Mouse (Mus musculus) forebrain, embryonic 12.5 days (tissue): ENCODE data around the gene Hoxd9. TPM values are rescaled to one million over a fixed set of nuclear protein-coding genes. Genes with fewer than 3 reads are reported as not detected.

Experiments used
- ATAC-seq: fragments of 200-750 bp; cut with Nextera tagmentation; 2 replicates; pipeline ENCODE4 v1.8.0; 2017; ENCODE audit warnings: moderate TSS enrichment; ENCODE audit not compliant: low FRiP score
- H3K27ac ChIP-seq: fragments of 300-500 bp; sonication (generic); 2 replicates; pipeline ENCODE4 v1.5.1; 2016; ENCODE audit warnings: mild to moderate bottlenecking
- H3K27me3 ChIP-seq: fragments of 300-500 bp; sonication (generic); 2 replicates; pipeline ENCODE4 v1.6.1; 2016; ENCODE audit warnings: mild to moderate bottlenecking
- H3K36me3 ChIP-seq: fragments of 300-500 bp; sonication (generic); replicated peaks from 2 replicates; pipeline ENCODE4 v1.6.1; 2016; ENCODE audit warnings: mild to moderate bottlenecking
- H3K4me1 ChIP-seq: fragments of 300-500 bp; sonication (generic); 2 replicates; pipeline ENCODE4 v1.6.1; 2016
- H3K4me2 ChIP-seq: fragments of 300-500 bp; sonication (generic); 2 replicates; pipeline ENCODE4 v1.6.1; 2016; ENCODE audit warnings: mild to moderate bottlenecking, moderate library complexity
- H3K4me3 ChIP-seq: fragments of 300-500 bp; sonication (generic); replicated peaks from 2 replicates; pipeline ENCODE4 v1.5.1; 2016; ENCODE audit warnings: mild to moderate bottlenecking
- H3K9ac ChIP-seq: fragments of 300-500 bp; sonication (generic); 2 replicates; pipeline ENCODE4 v1.6.1; 2016; ENCODE audit warnings: mild to moderate bottlenecking
- H3K9me3 ChIP-seq: fragments of 300-500 bp; sonication (generic); 2 replicates; pipeline ENCODE4 v1.6.1; 2016
- WGBS: fragments of 180-500 bp; shearing (Covaris S2); methylation state at CpG from one replicate; pipeline ENCODE4 v1.1.7; 2016; 5-methylcytosine and 5-hydroxymethylcytosine counted together
- polyA plus RNA-seq: library from polyadenylated mRNA; unstranded; fragments of >200 nt; fragmentation: Nextera tagmentation; extraction: Ambion mirVana; gene quantifications from 2 replicates; pipeline ENCODE4 v1.2.1, GENCODE M21; 2016

Gene Hoxd9
- polyA plus RNA-seq, 1 experiment from 2014 or later: not detected

DNA sequence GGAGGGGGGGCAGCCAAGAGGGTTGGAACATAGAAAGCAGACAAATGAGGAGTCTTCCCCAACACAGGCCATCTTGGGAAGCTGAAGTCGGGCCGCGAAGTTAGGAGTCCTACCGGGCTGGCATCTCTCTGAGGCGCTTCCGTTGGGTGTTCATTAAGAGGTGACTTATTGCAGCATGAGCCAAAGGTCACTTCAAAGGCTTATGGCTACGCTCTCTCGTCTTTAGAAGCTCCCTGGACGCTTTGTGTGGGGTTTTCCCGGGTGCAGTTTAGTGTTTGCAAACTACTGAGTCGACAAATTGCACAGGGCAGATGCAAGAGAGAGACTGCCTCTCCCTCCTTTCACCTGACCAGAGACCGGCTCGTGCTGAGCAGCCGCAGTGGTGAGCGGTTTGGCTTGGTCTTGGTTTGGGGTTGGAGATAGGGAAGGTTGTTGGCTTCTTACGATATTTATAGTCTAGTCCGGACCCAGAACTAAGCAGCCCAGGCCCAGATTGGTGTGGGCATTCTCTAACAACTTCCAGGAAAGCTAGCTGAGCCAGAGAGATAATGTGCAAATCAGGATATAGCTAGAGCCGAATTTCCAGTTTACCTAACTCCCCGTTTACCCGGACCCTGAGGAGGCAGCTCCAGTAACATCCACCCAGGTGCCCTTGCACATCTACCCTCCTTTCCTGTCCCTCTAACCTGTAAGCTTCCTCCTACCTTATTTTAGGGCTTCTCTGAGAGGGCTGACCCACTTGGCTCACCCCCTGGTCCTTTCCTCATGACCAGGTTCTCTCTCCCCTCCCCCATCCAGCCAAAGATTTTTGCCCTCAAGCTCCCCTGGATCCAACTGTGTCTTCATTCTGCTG is 41.3 kb downstream of the Hoxd9 start:
- H3K36me3 ChIP-seq: no peaks in the 10 kb centered on the region
- H3K4me2 ChIP-seq: no peak overlapping the region
- no peaks in the 10 kb centered on the region for H3K9me3 ChIP-seq
- no peak overlapping the region for H3K4me3 ChIP-seq
- no peak overlapping the region for H3K27ac ChIP-seq
- 0 out of 2 replicates have a peak, but pooled peaks cover 7% of the 10 kb centered on the region for H3K4me1 ChIP-seq
- H3K27me3 ChIP-seq: peaks cover 97% of the 10 kb centered on the region
- WGBS: under 1% methylated on average over 20 of the region's 20 CpGs
- no peak overlapping the region for H3K9ac ChIP-seq
- no peak for ATAC-seq

- Histone ChIP-seq H3K4me3 (no peak overlapping the region), H3K27me3 (peaks cover 97% of the 10 kb centered on the region), H3K4me1 (0 out of 2 replicates have a peak, but pooled peaks cover 7% of the 10 kb centered on the region), H3K9me3 (no peaks in the 10 kb centered on the region), H3K36me3 (no peaks in the 10 kb centered on the region), H3K27ac (no peak overlapping the region), H3K4me2 (no peak overlapping the region), H3K9ac (no peak overlapping the region)
- no peak for ATAC-seq
- WGBS: 5% methylated on average over 2 of the region's 2 CpGs
Measured at GRCm38 (mm10) chr2:74739476-74739800, 41.9 kb downstream of the Hoxd9 start.

DNA sequence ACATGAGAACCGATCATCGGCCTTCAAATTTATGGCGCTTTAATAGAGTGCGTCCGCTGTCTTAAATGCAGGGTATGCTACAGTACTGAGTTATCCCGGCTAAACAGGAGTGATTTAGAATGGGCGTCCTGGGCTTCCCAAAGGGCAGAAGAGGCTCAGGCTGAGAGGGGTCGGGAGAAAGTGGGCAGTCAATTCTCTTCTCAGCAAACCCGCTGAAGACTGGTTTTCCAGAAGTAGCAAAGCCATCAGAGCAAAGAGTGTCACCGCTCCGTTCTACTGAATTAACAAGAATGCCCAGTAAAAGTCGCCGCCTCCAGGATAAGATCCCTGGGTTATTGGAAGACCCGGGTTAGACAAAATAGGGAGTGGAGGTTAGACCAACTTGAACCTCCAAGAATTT is 42.3 kb downstream of the Hoxd9 start:
- Histone ChIP-seq H3K4me2 (no peak overlapping the region), H3K9ac (no peak overlapping the region), H3K27ac (no peak overlapping the region), H3K36me3 (no peaks in the 10 kb centered on the region), H3K4me1 (0 out of 2 replicates have a peak, but pooled peaks cover 7% of the 10 kb centered on the region), H3K9me3 (no peaks in the 10 kb centered on the region), H3K4me3 (no peak overlapping the region), H3K27me3 (peaks cover 97% of the 10 kb centered on the region)
- ATAC-seq: no peak
- 2% methylated on average over 14 of the region's 14 CpGs for WGBS

- no peak overlapping the region for H3K4me3 ChIP-seq
- WGBS: under 1% methylated on average over 43 of the region's 43 CpGs
- H3K4me1 ChIP-seq: 0 out of 2 replicates have a peak, but pooled peaks cover 7% of the 10 kb centered on the region
- no peak overlapping the region for H3K9ac ChIP-seq
- peaks cover 97% of the 10 kb centered on the region for H3K27me3 ChIP-seq
- ATAC-seq: no peak
- H3K27ac ChIP-seq: no peak overlapping the region
- no peak overlapping the region for H3K4me2 ChIP-seq
- H3K36me3 ChIP-seq: no peaks in the 10 kb centered on the region
- H3K9me3 ChIP-seq: no peaks in the 10 kb centered on the region
Measured at GRCm38 (mm10) chr2:74740311-74741091, 43.0 kb downstream of the Hoxd9 start.

DNA sequence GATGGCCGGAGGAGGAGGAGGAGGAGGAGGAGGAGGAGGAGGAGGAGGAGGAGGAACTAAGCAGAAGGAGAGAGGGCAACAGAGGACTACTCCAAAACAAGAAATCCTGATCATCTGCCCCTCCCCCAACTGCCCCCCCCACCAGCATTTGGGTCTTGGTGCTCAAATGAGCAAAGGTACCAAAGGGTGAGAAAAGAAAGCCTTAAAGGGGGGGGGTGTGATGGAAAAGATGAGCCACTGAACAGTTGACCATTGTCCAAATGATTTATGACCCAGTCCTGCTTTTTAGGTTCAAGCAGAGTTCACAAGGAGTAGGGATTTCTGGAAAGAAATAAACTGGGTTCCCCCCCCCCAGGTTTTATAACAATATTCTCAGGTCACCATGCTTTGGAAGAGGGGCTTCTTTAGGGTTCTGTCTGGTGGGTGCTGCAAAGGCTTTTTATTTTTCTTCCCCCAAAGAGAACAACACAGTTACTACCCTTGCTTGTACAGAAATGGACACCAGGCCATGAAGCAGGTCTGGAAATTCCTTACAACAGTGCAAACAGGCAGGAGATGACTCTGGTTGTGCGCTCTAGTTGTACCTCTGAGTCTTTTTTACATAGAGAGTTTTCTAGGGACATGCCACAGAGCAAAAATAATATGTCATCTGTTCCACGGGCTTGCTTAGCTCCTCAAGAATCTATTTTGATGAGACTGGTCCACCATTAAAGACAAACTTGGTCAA is 43.9 kb downstream of the Hoxd9 start:
- Histone ChIP-seq H3K4me3 (no peak overlapping the region), H3K27ac (no peak overlapping the region), H3K4me2 (no peak overlapping the region), H3K9me3 (no peaks in the 10 kb centered on the region), H3K9ac (no peak overlapping the region), H3K4me1 (no peaks in the 10 kb centered on the region), H3K36me3 (no peaks in the 10 kb centered on the region), H3K27me3 (peaks cover 97% of the 10 kb centered on the region)
- ATAC-seq: no peak
- WGBS: 29% methylated on average over 2 of the region's 3 CpGs

DNA sequence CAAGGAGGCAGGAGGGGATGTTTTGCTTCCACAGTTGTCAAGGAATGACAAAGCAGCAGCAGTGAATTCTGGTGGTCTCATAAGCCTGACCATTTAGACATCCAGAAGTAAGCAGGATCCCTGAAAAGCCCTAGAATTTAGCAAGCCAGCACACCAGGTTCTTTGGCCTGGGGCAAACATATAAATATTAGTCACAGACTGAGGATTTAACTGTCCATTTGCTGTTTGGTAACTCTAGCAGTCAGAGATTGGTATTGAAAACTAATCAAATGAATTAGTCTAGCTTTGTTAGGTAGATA is 44.4 kb downstream of the Hoxd9 start:
- Histone ChIP-seq H3K36me3 (no peaks in the 10 kb centered on the region), H3K27me3 (peaks cover 97% of the 10 kb centered on the region), H3K9ac (no peak overlapping the region), H3K27ac (no peak overlapping the region), H3K4me3 (no peak overlapping the region), H3K9me3 (no peaks in the 10 kb centered on the region), H3K4me2 (no peak overlapping the region), H3K4me1 (0 out of 2 replicates have a peak, but pooled peaks cover 5% of the 10 kb centered on the region)
- no peak for ATAC-seq

DNA sequence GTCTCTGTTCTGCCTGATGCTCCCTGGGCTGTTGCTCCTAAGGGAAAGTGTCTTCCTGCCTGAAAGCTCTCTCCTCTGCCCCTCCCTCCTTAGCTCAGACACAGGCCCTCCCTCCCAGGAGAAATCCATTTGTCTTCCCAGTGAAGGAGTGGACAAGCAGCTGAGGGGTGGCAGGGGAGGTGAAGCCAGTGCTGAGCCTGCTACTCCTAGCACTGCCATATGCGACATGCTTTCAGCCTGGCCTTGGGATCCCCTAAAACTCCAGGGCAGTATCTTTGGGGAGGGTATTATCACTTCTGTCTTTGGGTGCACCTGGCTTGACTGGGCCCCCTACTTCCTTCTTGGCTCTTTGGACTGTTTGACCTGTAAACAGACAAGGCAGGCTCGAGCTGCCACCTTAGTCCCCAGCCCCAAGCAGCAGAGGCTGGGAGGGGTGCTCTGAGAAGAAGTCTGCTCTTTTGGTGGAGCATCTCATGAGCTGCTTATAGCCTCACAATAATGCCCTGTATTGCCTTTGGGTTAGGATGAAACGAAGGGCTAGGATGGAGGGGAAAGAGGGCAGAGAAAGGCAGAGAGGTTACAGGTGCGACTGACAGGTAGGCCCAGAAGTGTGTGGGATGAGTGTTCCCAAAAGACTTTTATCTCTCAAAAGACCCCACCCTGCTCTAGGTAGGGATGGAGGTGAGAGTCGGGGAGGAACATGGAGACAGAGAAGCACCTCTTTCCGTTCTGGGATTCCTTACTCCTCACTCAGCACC is 48.2 kb downstream of the Hoxd9 start:
- Histone ChIP-seq H3K36me3 (no peaks in the 10 kb centered on the region), H3K27ac (no peak overlapping the region), H3K4me1 (peaks cover 15% of the 10 kb centered on the region), H3K9ac (no peak overlapping the region), H3K27me3 (peaks cover 95% of the 10 kb centered on the region), H3K4me3 (no peak overlapping the region), H3K9me3 (no peaks in the 10 kb centered on the region), H3K4me2 (no peak overlapping the region)
- 3% methylated on average over 6 of the region's 6 CpGs for WGBS
- no peak for ATAC-seq

GRCm38 (mm10) chr2:74746298-74746921 is 48.9 kb downstream of the Hoxd9 start:
- Histone ChIP-seq H3K4me1 (peaks cover 15% of the 10 kb centered on the region), H3K4me3 (peak overlapping the region; percentile 17; the same call in 1 of the 2 replicates), H3K27ac (no peak overlapping the region), H3K27me3 (peaks cover 95% of the 10 kb centered on the region), H3K9ac (no peak overlapping the region), H3K4me2 (no peak overlapping the region), H3K9me3 (no peaks in the 10 kb centered on the region), H3K36me3 (no peaks in the 10 kb centered on the region)
- 1% methylated on average over 58 of the region's 58 CpGs for WGBS
- ATAC-seq: no peak

DNA sequence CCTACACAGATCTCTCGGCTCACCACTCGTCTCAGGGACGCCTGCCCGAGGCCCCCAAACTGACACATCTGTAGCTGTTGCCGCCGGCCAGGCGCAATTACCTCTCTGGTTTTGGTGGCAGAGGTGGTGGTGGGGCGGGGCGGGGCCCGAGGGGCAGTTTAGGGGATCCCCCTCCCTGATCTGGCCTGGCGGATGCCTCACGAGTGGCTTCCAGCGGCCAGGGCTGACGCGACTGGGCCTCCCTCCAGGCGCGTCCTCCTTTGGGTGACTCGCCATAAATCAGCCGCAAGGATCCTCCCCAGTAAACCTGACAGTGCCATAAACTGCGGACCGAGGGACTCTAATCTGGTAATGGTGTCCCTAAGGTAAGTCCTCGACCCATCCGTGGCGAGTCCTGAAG is 49.5 kb downstream of the Hoxd9 start:
- Histone ChIP-seq H3K36me3 (no peaks in the 10 kb centered on the region), H3K4me3 (no peak overlapping the region), H3K4me2 (no peak overlapping the region), H3K27ac (no peak overlapping the region), H3K9me3 (no peaks in the 10 kb centered on the region), H3K9ac (no peak overlapping the region), H3K27me3 (peaks cover 95% of the 10 kb centered on the region), H3K4me1 (peaks cover 15% of the 10 kb centered on the region)
- ATAC-seq: no peak
- WGBS: 1% methylated on average over 24 of the region's 24 CpGs

GRCm38 (mm10) chr2:74747661-74748141 is 50.2 kb downstream of the Hoxd9 start:
- Histone ChIP-seq H3K4me1 (peaks cover 18% of the 10 kb centered on the region), H3K36me3 (no peaks in the 10 kb centered on the region), H3K27ac (no peak overlapping the region), H3K9me3 (no peaks in the 10 kb centered on the region), H3K4me3 (no peak overlapping the region), H3K27me3 (peaks cover 96% of the 10 kb centered on the region), H3K4me2 (no peak overlapping the region), H3K9ac (no peak overlapping the region)
- no peak for ATAC-seq
- 5% methylated on average over 11 of the region's 11 CpGs for WGBS

GRCm38 (mm10) chr2:74748436-74748995 is 51.0 kb downstream of the Hoxd9 start:
- WGBS: 3% methylated on average over 9 of the region's 9 CpGs
- H3K4me3 ChIP-seq: no peak overlapping the region
- peaks cover 23% of the 10 kb centered on the region for H3K4me1 ChIP-seq
- ATAC-seq: no peak
- peaks cover 98% of the 10 kb centered on the region for H3K27me3 ChIP-seq
- no peaks in the 10 kb centered on the region for H3K36me3 ChIP-seq
- H3K27ac ChIP-seq: no peak overlapping the region
- no peak overlapping the region for H3K4me2 ChIP-seq
- no peak overlapping the region for H3K9ac ChIP-seq
- no peaks in the 10 kb centered on the region for H3K9me3 ChIP-seq
